Mouse (Mus musculus) myocyte (in vitro differentiated cells): ENCODE measurements at regions not wholly inside any gene's neighbourhood (a gene's known extent, or its start where the extent isn't known, plus 50 kb on each side); places are given as distances from the start of the nearest gene placed in this dataset.

Experiments used
- H3K27me3 ChIP-seq: one replicate; pipeline ENCODE4 v1.6.1; 2011; ENCODE audit not compliant: control insufficient read depth, insufficient read depth, insufficient read length
- H3K36me3 ChIP-seq: one replicate; pipeline ENCODE4 v1.6.1; 2011; ENCODE audit not compliant: control insufficient read depth, insufficient read depth
- H3K4me2 ChIP-seq: one replicate; pipeline ENCODE4 v1.6.1; 2011; ENCODE audit warnings: low read depth, control low read depth
- H3K4me3 ChIP-seq: one replicate; pipeline ENCODE4 v1.5.1; 2011; ENCODE audit warnings: mild to moderate bottlenecking, control low read depth, moderate library complexity
- H3K79me2 ChIP-seq: one replicate; pipeline ENCODE4 v1.6.1; 2011; ENCODE audit not compliant: control insufficient read depth, insufficient read depth
- H3ac ChIP-seq: one replicate; pipeline ENCODE4 v1.6.1; 2011; ENCODE audit not compliant: control insufficient read depth, insufficient read length
- CEBPB ChIP-seq: IDR thresholded peaks from 2 replicates; pipeline ENCODE4 v1.6.1; 2011; ENCODE audit warnings: mild to moderate bottlenecking, moderate library complexity; ENCODE audit not compliant: poor library complexity, insufficient read depth, severe bottlenecking
- E2F4 ChIP-seq: IDR thresholded peaks from one replicate; pipeline ENCODE4 v1.6.1; 2011; ENCODE audit warnings: mild to moderate bottlenecking, control low read depth, moderate library complexity; ENCODE audit not compliant: insufficient read depth
- MAX ChIP-seq: IDR thresholded peaks from one replicate; pipeline ENCODE4 v1.6.1; 2011; ENCODE audit warnings: low read depth, mild to moderate bottlenecking, control low read depth
- MYOD1 ChIP-seq, 3 experiments: IDR thresholded peaks; one replicate each; pipeline ENCODE4 v1.6.1; 2011; ENCODE audit warnings: control low read depth in 2 of 3, low read depth in 2 of 3, mild to moderate bottlenecking in 2 of 3, moderate library complexity in 1 of 3; ENCODE audit not compliant: insufficient read length in 2 of 3, control insufficient read depth in 1 of 3
- MYOG ChIP-seq, 3 experiments: IDR thresholded peaks; one replicate each; pipeline ENCODE4 v1.6.1; 2011; ENCODE audit warnings: control low read depth in 2 of 3, low read depth in 2 of 3, mild to moderate bottlenecking in 2 of 3; ENCODE audit not compliant: insufficient read length in 2 of 3, control insufficient read depth in 1 of 3, insufficient read depth in 1 of 3
- POLR2A ChIP-seq: IDR thresholded peaks from one replicate; pipeline ENCODE4 v1.6.1; 2011; ENCODE audit warnings: low read depth, mild to moderate bottlenecking, control low read depth, moderate library complexity; ENCODE audit not compliant: insufficient read length
- POLR2AphosphoS2 ChIP-seq: IDR thresholded peaks from one replicate; pipeline ENCODE4 v1.6.1; 2011; ENCODE audit warnings: low read depth, control low read depth; ENCODE audit not compliant: insufficient read length
- REST ChIP-seq: IDR thresholded peaks from one replicate; pipeline ENCODE4 v1.6.1; 2011; ENCODE audit warnings: mild to moderate bottlenecking, control low read depth, moderate library complexity; ENCODE audit not compliant: insufficient read depth, insufficient read length
- SRF ChIP-seq: IDR thresholded peaks from one replicate; pipeline ENCODE4 v1.6.1; 2011; ENCODE audit warnings: low read depth; ENCODE audit not compliant: control insufficient read depth, insufficient read length
- TCF12 ChIP-seq: IDR thresholded peaks from one replicate; pipeline ENCODE4 v1.6.1; 2011; ENCODE audit warnings: mild to moderate bottlenecking, control low read depth; ENCODE audit not compliant: poor library complexity, insufficient read depth, severe bottlenecking
- TCF3 ChIP-seq: IDR thresholded peaks from one replicate; pipeline ENCODE4 v1.6.1; 2011; ENCODE audit warnings: low read depth, control low read depth; ENCODE audit not compliant: insufficient read length
- USF1 ChIP-seq: IDR thresholded peaks from one replicate; pipeline ENCODE4 v1.6.1; 2011; ENCODE audit warnings: low read depth, mild to moderate bottlenecking, control low read depth, moderate library complexity

GRCm38 (mm10) chr1:137698876-137699275, 476.6 kb downstream of the Ptprc start:
- no peaks in the 10 kb centered on the region for H3K79me2 ChIP-seq
- H3K36me3 ChIP-seq: no peaks in the 10 kb centered on the region
- no peak overlapping the region for H3ac ChIP-seq
- H3K4me2 ChIP-seq: no peak overlapping the region
- H3K27me3 ChIP-seq: no peaks in the 10 kb centered on the region
- H3K4me3 ChIP-seq: no peak overlapping the region
- no peak for TF ChIP-seq POLR2A
- TF ChIP-seq SRF: no peak
- TF ChIP-seq TCF3: no peak
- no peak for TF ChIP-seq MAX
- no peak for TF ChIP-seq POLR2AphosphoS2
- no peak for TF ChIP-seq E2F4

- no peak for TF ChIP-seq POLR2AphosphoS2
- no peak for TF ChIP-seq MYOG (IDR thresholded peaks at IDR 0.05; ENCODE audit: control insufficient read depth in 1 of 3, insufficient read depth in 1 of 3, insufficient read length in 2 of 3, low read depth in 2 of 3)
- TF ChIP-seq POLR2A: no peak
- no peak for TF ChIP-seq REST
- TF ChIP-seq USF1: no peak
- TF ChIP-seq CEBPB: no peak
Measured at GRCm38 (mm10) chr1:137697289-137697688, 478.2 kb downstream of the Ptprc start.

GRCm38 (mm10) chr1:137696796-137697195, 478.7 kb downstream of the Ptprc start:
- TF ChIP-seq TCF3: no peak
- TF ChIP-seq POLR2AphosphoS2: no peak
- TF ChIP-seq REST: no peak
- TF ChIP-seq CEBPB: no peak
- TF ChIP-seq SRF: no peak
- TF ChIP-seq MAX: no peak
- TF ChIP-seq E2F4: no peak
- no peak for TF ChIP-seq POLR2A
- no peak for TF ChIP-seq USF1
- TF ChIP-seq MYOG (IDR thresholded peaks at IDR 0.05; ENCODE audit: control insufficient read depth in 1 of 3, insufficient read depth in 1 of 3, insufficient read length in 2 of 3, low read depth in 2 of 3): no peak
- TF ChIP-seq TCF12: no peak
- no peak for TF ChIP-seq MYOD1 (IDR thresholded peaks at IDR 0.05; ENCODE audit: control insufficient read depth in 1 of 3, insufficient read length in 2 of 3, low read depth in 2 of 3)
- H3K4me2 ChIP-seq: no peak overlapping the region
- H3ac ChIP-seq: no peak overlapping the region
- no peaks in the 10 kb centered on the region for H3K79me2 ChIP-seq
- H3K4me3 ChIP-seq: no peak overlapping the region
- no peaks in the 10 kb centered on the region for H3K27me3 ChIP-seq
- H3K36me3 ChIP-seq: no peaks in the 10 kb centered on the region

More at GRCm38 (mm10) chr1:137697289-137697688, 478.2 kb downstream of the Ptprc start:
- no peaks in the 10 kb centered on the region for H3K36me3 ChIP-seq
- H3K27me3 ChIP-seq: no peaks in the 10 kb centered on the region
- H3K4me2 ChIP-seq: no peak overlapping the region
- H3ac ChIP-seq: no peak overlapping the region
- no peaks in the 10 kb centered on the region for H3K79me2 ChIP-seq
- H3K4me3 ChIP-seq: no peak overlapping the region

- Histone ChIP-seq H3K4me2 (no peak overlapping the region), H3ac (no peak overlapping the region), H3K4me3 (no peak overlapping the region), H3K79me2 (no peaks in the 10 kb centered on the region), H3K36me3 (no peaks in the 10 kb centered on the region), H3K27me3 (no peaks in the 10 kb centered on the region)
- no peak for TF ChIP-seq MYOG (IDR thresholded peaks at IDR 0.05; ENCODE audit: control insufficient read depth in 1 of 3, insufficient read depth in 1 of 3, insufficient read length in 2 of 3, low read depth in 2 of 3)
- TF ChIP-seq REST: no peak
- TF ChIP-seq TCF12: no peak
- TF ChIP-seq USF1: no peak
- TF ChIP-seq SRF: no peak
- TF ChIP-seq TCF3: no peak
- TF ChIP-seq POLR2A: no peak
- no peak for TF ChIP-seq MAX
- no peak for TF ChIP-seq MYOD1 (IDR thresholded peaks at IDR 0.05; ENCODE audit: control insufficient read depth in 1 of 3, insufficient read length in 2 of 3, low read depth in 2 of 3)
- no peak for TF ChIP-seq E2F4
- TF ChIP-seq CEBPB: no peak
- TF ChIP-seq POLR2AphosphoS2: no peak
Measured at GRCm38 (mm10) chr1:137695751-137696150, 479.8 kb downstream of the Ptprc start.

- TF ChIP-seq REST (no peak), TCF12 (no peak)
- Histone ChIP-seq H3K36me3 (no peaks in the 10 kb centered on the region), H3K4me3 (no peak overlapping the region), H3K79me2 (no peaks in the 10 kb centered on the region), H3K4me2 (no peak overlapping the region), H3K27me3 (no peaks in the 10 kb centered on the region), H3ac (no peak overlapping the region)
Measured at GRCm38 (mm10) chr1:137692525-137692924, 483.0 kb downstream of the Ptprc start.
